Mouse (Mus musculus) neural tube, embryonic 14.5 days (tissue): ENCODE data around the gene Ahcy. TPM values are rescaled to one million over a fixed set of nuclear protein-coding genes. Genes with fewer than 3 reads are reported as not detected.

Experiments
- ATAC-seq: fragments of 200-750 bp; cut with Nextera tagmentation; 2 replicates; pipeline ENCODE4 v1.8.0; 2017; ENCODE audit warnings: low read depth, mild to moderate bottlenecking, moderate TSS enrichment, moderate library complexity
- H3K27ac ChIP-seq: fragments of 300-500 bp; sonication (generic); 2 replicates; pipeline ENCODE4 v1.5.1; 2014; ENCODE audit warnings: low read depth, mild to moderate bottlenecking, control low read depth, low read length, moderate library complexity, mixed read lengths
- H3K27me3 ChIP-seq: fragments of 300-500 bp; sonication (generic); 2 replicates; pipeline ENCODE4 v1.6.1; 2014; ENCODE audit warnings: low read length; ENCODE audit not compliant: control insufficient read depth, insufficient read depth
- H3K36me3 ChIP-seq: fragments of 300-500 bp; sonication (generic); 2 replicates; pipeline ENCODE4 v1.6.1; 2014; ENCODE audit warnings: low read length, mixed read lengths; ENCODE audit not compliant: control insufficient read depth, insufficient read depth
- H3K4me1 ChIP-seq: fragments of 300-500 bp; sonication (generic); 2 replicates; pipeline ENCODE4 v1.6.1; 2014; ENCODE audit warnings: low read length; ENCODE audit not compliant: control insufficient read depth, insufficient read depth
- H3K4me2 ChIP-seq: fragments of 300-500 bp; sonication (generic); 2 replicates; pipeline ENCODE4 v1.6.1; 2014; ENCODE audit warnings: mild to moderate bottlenecking, low read depth, low read length, control low read depth
- H3K4me3 ChIP-seq: fragments of 300-500 bp; sonication (generic); 2 replicates; pipeline ENCODE4 v1.5.1; 2014; ENCODE audit warnings: low read depth, low read length, control low read depth, mixed read lengths
- H3K9ac ChIP-seq: fragments of 300-500 bp; sonication (generic); replicated peaks from 2 replicates; pipeline ENCODE4 v1.6.1; 2014; ENCODE audit warnings: low read depth, mild to moderate bottlenecking, control low read depth, low read length, mixed read lengths
- H3K9me3 ChIP-seq: fragments of 300-500 bp; sonication (generic); 2 replicates; pipeline ENCODE4 v1.6.1; 2016; ENCODE audit warnings: low read length; ENCODE audit not compliant: control insufficient read depth
- WGBS: fragments of 180-500 bp; shearing (Covaris S2); extraction: QIAGEN DNeasy Blood & Tissue Kit; methylation state at CpG from one replicate; pipeline ENCODE4 v1.1.7; 2014; 5-methylcytosine and 5-hydroxymethylcytosine counted together
- polyA plus RNA-seq: library from polyadenylated mRNA; unstranded; fragments of >200 nt; fragmentation: Nextera tagmentation; extraction: Ambion mirVana; gene quantifications from 2 replicates; pipeline ENCODE4 v1.2.1, GENCODE M21; 2014

Ahcy gene
- polyA plus RNA-seq, 1 experiment from 2014 or later = 29.7 TPM

GRCm38 (mm10) chr2:155098720-155099380 is 24.6 kb upstream of the Ahcy start:
- Histone ChIP-seq H3K4me1 (no peaks in the 10 kb centered on the region), H3K27me3 (no peaks in the 10 kb centered on the region), H3K4me2 (no peak overlapping the region), H3K9me3 (no peaks in the 10 kb centered on the region), H3K36me3 (no peaks in the 10 kb centered on the region), H3K9ac (no peak overlapping the region), H3K4me3 (no peak overlapping the region), H3K27ac (no peak overlapping the region)
- 77% methylated on average over 9 of the region's 9 CpGs for WGBS
- no peak for ATAC-seq

- Histone ChIP-seq H3K27ac (no peak overlapping the region), H3K36me3 (no peaks in the 10 kb centered on the region), H3K4me3 (no peak overlapping the region), H3K4me1 (no peaks in the 10 kb centered on the region), H3K9ac (no peak overlapping the region), H3K27me3 (no peaks in the 10 kb centered on the region), H3K4me2 (no peak overlapping the region), H3K9me3 (no peaks in the 10 kb centered on the region)
- no peak for ATAC-seq
- WGBS = 63% methylated on average over 4 of the region's 4 CpGs
These were observed 19.1 kb upstream of the Ahcy start for GRCm38 (mm10) chr2:155093418-155093817.

- Histone ChIP-seq H3K36me3 (no peaks in the 10 kb centered on the region), H3K4me2 (no peak overlapping the region), H3K27me3 (no peaks in the 10 kb centered on the region), H3K9ac (no peak overlapping the region), H3K27ac (no peak overlapping the region), H3K4me1 (no peaks in the 10 kb centered on the region), H3K9me3 (no peaks in the 10 kb centered on the region), H3K4me3 (no peak overlapping the region)
- no peak for ATAC-seq
- WGBS = 84% methylated on average over 3 of the region's 3 CpGs
These were observed 17.4 kb upstream of the Ahcy start for GRCm38 (mm10) chr2:155091743-155092075.

GRCm38 (mm10) chr2:155090909-155091742 is 16.8 kb upstream of the Ahcy start:
- WGBS = 54% methylated on average over 13 of the region's 13 CpGs
- no peaks in the 10 kb centered on the region for H3K27me3 ChIP-seq
- no peaks in the 10 kb centered on the region for H3K9me3 ChIP-seq
- H3K4me3 ChIP-seq = no peak overlapping the region
- no peak overlapping the region for H3K27ac ChIP-seq
- no peaks in the 10 kb centered on the region for H3K36me3 ChIP-seq
- H3K4me2 ChIP-seq = no peak overlapping the region
- no peak for ATAC-seq
- no peak overlapping the region for H3K9ac ChIP-seq
- no peaks in the 10 kb centered on the region for H3K4me1 ChIP-seq

GRCm38 (mm10) chr2:155088264-155088663 is 14.0 kb upstream of the Ahcy start:
- H3K36me3 ChIP-seq = no peaks in the 10 kb centered on the region
- no peaks in the 10 kb centered on the region for H3K9me3 ChIP-seq
- H3K27ac ChIP-seq = no peak overlapping the region
- H3K4me1 ChIP-seq = no peaks in the 10 kb centered on the region
- no peak overlapping the region for H3K4me2 ChIP-seq
- no peak overlapping the region for H3K4me3 ChIP-seq
- no peaks in the 10 kb centered on the region for H3K27me3 ChIP-seq
- ATAC-seq = no peak
- 83% methylated on average over 6 of the region's 6 CpGs for WGBS
- no peak overlapping the region for H3K9ac ChIP-seq

- H3K4me3 ChIP-seq = no peak overlapping the region
- no peaks in the 10 kb centered on the region for H3K4me1 ChIP-seq
- no peaks in the 10 kb centered on the region for H3K9me3 ChIP-seq
- no peaks in the 10 kb centered on the region for H3K36me3 ChIP-seq
- H3K4me2 ChIP-seq = no peak overlapping the region
- 85% methylated on average over 5 of the region's 5 CpGs for WGBS
- H3K9ac ChIP-seq = no peak overlapping the region
- H3K27ac ChIP-seq = no peak overlapping the region
- ATAC-seq = no peak
- no peaks in the 10 kb centered on the region for H3K27me3 ChIP-seq
These were observed 12.0 kb upstream of the Ahcy start for GRCm38 (mm10) chr2:155086328-155086727.

GRCm38 (mm10) chr2:155084546-155084945 is 10.2 kb upstream of the Ahcy start:
- Histone ChIP-seq H3K4me3 (no peak overlapping the region), H3K36me3 (no peaks in the 10 kb centered on the region), H3K9ac (no peak overlapping the region), H3K4me1 (no peaks in the 10 kb centered on the region), H3K4me2 (no peak overlapping the region), H3K27ac (no peak overlapping the region), H3K27me3 (no peaks in the 10 kb centered on the region), H3K9me3 (no peaks in the 10 kb centered on the region)
- 85% methylated on average over 5 of the region's 5 CpGs for WGBS
- ATAC-seq = no peak

GRCm38 (mm10) chr2:155082121-155082803 is 8.0 kb upstream of the Ahcy start:
- H3K4me2 ChIP-seq = no peak overlapping the region
- ATAC-seq = no peak
- no peaks in the 10 kb centered on the region for H3K27me3 ChIP-seq
- H3K36me3 ChIP-seq = no peaks in the 10 kb centered on the region
- no peaks in the 10 kb centered on the region for H3K9me3 ChIP-seq
- H3K4me3 ChIP-seq = no peak overlapping the region
- no peaks in the 10 kb centered on the region for H3K4me1 ChIP-seq
- WGBS = 23% methylated on average over 8 of the region's 8 CpGs
- H3K9ac ChIP-seq = no peak overlapping the region
- H3K27ac ChIP-seq = no peak overlapping the region

- 92% methylated on average over 3 of the region's 3 CpGs for WGBS
- no peak for ATAC-seq
- H3K27me3 ChIP-seq = no peaks in the 10 kb centered on the region
These were observed 6.8 kb upstream of the Ahcy start for GRCm38 (mm10) chr2:155081056-155081455.

More at GRCm38 (mm10) chr2:155081056-155081455, 6.8 kb upstream of the Ahcy start:
- Histone ChIP-seq H3K9me3 (no peaks in the 10 kb centered on the region), H3K36me3 (no peaks in the 10 kb centered on the region), H3K4me2 (no peak overlapping the region), H3K27ac (no peak overlapping the region), H3K4me3 (no peak overlapping the region), H3K4me1 (no peaks in the 10 kb centered on the region), H3K9ac (no peak overlapping the region)
